Mouse (Mus musculus) bone marrow macrophage, adult 2 months (primary cell): ENCODE results near the gene Ncbp3.

Experiments used
- CTCF ChIP-seq: IDR thresholded peaks from 2 replicates; pipeline ENCODE4 v1.5.1; 2012; ENCODE audit warnings: low read depth, mild to moderate bottlenecking, low read length, moderate library complexity
- POLR2A ChIP-seq: IDR thresholded peaks from 2 replicates; pipeline ENCODE4 v1.6.1; 2012; ENCODE audit warnings: mild to moderate bottlenecking, low read depth, low read length, borderline replicate concordance

DNA sequence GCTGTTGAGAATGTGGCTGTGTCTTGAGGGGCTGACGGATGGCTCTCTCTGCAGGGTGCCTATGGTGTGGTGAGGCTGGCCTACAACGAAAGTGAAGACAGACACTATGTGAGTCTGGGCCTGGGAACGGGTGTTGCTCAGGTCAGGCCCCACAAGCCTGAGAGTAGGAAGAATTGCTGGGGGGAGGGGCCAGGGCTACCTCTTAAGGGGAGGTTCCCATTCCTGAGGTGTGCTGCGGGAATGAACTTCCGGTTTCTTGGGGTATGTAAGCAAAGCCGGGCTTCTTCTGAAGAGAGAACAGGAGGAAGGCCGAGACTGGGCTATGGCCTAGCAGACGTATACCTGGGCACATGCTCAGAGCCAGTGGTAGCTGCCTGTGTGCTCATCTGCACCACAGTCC, 20.6 kb upstream of the Ncbp3 start:
- TF ChIP-seq POLR2A (no peak), CTCF (no peak)
